Mouse (Mus musculus): Measurements from ENCODE around the gene Adgrf2. TPM values are rescaled to one million over a fixed set of nuclear protein-coding genes. Genes with fewer than 3 reads are reported as not detected.

Adgrf2 gene
- under 1 TPM; 0.12 to 0.41 TPM for total RNA-seq (2021)
- long read RNA-seq, experiment 1 = 0 reads
- long read RNA-seq, experiment 2 = 0 reads

DNA sequence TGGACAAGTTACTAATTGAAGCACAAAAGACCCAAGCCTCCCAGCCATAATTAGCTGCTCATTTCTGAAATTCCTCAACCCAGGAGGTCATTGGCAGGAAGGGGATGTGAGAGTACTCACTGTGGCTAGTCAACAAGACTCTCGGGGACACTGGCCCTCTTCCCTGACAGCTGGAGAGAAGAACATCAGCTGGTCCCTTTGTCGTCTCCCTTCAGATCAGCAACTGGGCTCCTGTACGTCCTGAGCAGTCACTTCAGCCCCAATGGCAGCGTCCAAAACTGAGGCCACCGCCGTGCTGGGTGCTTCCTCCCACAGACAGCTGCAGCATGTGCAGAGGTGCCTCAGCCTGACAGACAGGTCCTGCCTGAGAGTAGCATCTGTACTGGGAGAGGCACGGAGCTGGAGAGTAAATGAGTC, at the start of gene Adgrf2:
Gene Adgrf2 (minus strand): TSS at position 379 of the 417 bp plus-strand sequence.
- peak; percentile 15 for DNase-seq

DNA sequence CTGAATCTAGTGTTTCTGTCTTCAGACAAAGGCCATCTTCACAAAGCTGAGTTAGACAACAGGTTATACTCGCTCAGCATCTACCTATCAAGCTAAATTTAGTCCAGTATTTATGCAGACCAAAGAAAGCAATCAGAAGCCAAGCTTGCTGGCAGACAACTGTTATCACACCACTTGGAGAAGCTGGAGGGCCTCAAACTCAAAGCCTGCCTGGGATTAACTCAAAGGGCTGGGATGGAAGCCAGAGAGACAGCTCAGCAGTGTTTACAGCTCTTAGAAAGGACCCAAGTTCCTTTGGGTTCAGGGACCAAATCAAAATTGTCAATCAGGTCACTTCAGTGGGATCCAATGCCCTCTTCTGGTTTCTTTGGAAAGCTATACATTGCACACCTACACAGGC, 48.8 kb upstream of the Adgrf2 start:
- peak; percentile 21 for DNase-seq

DNA sequence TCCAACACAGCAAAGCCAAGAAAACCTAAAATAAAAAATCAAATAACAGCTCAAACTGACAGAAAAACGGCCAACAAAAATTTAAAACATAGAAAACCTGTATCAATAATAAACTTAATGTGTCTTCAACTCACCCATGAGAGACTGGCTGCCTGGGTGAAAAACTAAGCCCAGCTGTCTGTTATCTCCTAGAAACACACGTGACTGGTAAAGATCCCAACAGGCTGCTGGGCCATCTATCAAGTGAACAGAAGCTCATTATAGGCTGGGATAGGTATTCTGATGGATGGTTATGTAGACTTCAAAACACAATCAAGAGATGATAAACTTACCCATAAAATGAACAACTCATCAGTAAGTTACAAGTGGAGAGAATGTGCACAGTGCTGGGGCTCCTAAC, 47.7 kb upstream of the Adgrf2 start:
- DNase-seq = no peak

- peak; percentile 16 for DNase-seq
Observed at GRCm38 (mm10) chr17:42788686-42789453, 46.9 kb upstream of the Adgrf2 start.

GRCm38 (mm10) chr17:42782156-42782757, 40.3 kb upstream of the Adgrf2 start:
- peak; percentile 57 for DNase-seq

GRCm38 (mm10) chr17:42753791-42754190, 11.8 kb upstream of the Adgrf2 start:
- DNase-seq = no peak

DNA sequence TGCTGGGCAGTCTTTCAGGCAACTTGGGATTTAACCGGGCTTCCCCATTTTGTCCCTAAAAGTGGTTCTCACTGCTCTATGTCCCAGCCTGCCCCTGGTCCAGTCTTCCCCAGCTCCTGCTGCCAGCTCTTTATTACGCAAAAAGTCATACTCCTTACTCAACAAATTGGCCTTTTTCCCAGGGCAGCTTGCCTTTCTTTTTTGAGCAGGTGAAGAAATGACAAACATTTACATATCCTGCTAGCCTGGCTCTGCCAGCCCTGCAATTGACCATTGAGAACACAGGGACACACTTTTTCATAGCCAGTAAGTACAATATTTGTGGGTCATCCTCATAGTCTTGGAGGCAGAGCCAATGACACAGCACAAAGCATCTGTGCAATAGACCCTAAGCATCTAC, 10.2 kb upstream of the Adgrf2 start:
- DNase-seq = no peak

DNA sequence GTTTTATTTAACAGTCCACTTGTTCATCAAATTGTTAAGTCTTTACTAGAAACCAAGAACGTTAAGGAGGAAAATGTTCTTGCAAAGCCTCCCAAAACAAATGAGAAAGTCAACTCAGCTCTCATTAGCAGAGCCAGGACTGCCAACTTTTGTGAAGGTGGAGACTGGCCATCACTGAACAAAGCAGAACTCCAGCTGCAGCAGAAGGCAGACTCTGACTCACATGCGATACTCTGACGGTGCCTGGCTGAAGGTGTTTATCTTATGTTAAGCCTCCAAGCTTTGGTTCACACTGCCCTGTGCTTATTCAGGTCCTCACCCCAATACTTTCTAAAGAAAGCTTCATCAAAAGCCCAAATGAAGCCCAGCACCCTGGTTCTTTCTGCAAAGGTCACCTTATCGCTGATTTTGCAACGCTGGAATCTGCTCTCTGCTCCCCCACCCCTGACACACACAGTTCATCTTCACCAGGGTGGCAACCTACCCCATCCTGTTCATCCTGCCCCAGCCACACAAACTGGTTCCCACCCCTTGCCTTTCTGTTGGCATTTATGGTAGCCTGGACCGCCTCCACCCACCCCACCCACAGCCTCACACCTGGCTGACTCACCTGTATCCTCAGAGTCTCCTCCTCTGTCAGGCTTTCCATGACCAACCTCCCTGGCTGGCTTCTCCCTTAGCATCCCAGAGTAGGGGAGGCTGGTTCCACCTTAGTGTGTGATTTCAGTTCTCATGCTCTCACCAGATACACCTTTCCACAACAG, 3.9 kb upstream of the Adgrf2 start:
- DNase-seq = no peak

DNA sequence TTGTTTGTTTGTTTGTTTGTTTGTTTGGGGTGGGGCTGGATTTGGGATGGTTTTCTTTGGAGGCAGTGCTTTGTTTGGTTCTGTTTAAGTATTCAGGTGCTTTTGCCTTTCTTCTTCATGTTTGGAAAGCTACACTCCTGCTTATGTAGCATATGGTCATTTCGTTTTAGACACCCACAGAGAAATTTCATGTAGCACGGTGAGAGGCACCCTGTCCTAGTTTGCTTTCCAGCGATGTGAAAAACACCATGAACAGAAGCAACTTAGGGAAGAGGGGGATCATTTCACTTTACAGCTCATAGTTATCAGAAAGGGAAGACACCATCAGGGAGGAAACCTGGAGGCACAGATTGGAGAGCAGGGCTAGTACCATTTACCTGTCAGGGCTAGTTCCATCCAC, 844 bp upstream of the Adgrf2 start:
- no peak for DNase-seq

DNA sequence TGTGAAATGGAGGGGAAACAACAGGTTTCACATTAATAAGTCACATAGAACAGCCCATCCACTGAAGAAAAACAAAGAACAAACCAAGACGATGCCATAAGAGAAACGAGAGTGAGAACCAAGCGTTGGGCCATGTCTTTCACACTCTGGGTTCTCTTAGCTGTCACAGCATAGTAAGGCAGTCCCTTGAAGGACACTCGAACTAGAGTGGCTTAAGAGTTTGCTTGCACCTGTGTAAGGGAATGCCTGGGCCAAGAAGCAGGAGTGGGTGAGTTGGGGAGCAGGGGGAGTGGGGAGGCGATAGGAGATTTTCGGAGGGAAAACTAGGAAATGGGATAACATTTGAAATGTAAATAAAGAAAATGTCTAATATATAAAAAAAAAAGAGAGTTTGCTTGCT, 3.2 kb downstream of the Adgrf2 start:
- DNase-seq = no peak

- no peak for DNase-seq
Observed at GRCm38 (mm10) chr17:42717161-42717560, 24.8 kb downstream of the Adgrf2 start.

DNA sequence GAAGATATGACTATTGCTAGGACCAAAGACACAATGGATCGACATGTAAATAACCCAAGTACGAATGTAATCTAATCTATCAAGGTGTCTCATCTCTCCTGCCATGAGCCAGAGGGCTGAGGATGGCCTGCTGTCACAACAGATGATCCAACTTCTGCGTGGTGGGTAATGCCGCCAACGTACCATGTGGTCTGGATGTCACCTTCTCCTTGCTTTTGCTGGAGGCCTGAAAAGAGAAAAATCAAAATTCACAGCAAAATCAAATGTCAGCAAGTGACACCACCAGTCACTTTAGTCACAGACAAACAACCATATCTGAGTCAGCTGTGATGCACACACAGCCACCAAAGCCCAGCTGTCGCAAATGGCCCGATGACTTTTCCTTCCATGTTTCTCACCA, 27.0 kb downstream of the Adgrf2 start:
- no peak for DNase-seq

DNA sequence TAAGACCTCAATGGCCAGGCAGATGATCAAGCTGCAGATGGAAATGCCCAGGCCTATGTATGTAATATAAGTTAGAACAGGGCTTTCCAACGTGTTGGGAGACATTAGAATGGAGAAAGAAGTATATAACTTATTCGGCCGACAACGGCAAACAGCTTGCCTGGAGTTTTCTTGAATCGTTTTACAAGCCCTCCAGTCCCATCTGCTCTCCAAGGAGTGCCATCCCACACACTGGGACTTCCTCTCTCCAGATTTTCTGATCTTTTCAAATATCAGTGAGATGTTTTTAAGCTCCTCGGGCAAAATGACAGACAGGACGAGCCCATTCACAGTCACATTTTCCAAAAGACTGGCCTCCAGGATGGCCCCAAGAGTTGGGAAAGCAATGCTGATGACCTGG, 31.3 kb downstream of the Adgrf2 start:
- DNase-seq = no peak

- DNase-seq = no peak
Observed at GRCm38 (mm10) chr17:42705611-42706010, 36.4 kb downstream of the Adgrf2 start.

DNA sequence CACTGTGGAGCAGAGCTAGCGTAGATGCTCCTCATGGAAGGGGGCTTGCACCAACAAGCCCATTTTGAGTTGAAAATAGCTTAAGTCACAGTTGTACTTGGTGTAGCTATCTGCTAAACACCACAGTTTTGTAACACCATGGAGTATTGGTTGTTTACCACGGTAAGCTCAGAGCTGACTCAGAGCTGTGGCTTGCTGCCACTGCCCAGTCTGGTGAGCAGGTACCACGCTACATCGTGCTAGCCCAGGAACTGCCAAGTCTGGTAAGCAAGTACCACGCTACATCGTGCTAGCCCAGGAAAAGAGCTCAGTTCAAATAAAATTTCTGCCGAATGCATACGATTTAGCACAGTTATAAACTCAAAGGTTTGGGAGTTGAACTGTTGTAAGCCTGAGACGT, 39.8 kb downstream of the Adgrf2 start:
- no peak for DNase-seq

DNA sequence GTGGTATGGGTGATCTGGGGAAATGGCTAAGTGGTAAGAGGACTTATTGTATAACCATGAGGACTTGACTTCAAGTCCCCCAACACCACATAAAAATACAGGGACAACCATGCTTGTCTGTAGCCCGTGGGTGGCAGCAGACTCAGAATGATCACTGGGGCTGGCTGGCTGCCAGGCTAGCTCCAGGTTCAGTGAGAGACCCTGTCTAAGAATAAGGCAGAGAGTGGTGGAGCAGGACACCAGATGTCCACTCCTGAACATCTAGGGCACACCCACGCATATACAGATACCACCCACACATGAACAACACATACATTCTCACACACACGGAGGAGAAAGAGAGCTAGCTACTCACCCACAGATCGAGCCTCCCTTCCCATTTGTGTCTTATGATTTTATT, 47.2 kb downstream of the Adgrf2 start:
- DNase-seq = peak; percentile 27

DNA sequence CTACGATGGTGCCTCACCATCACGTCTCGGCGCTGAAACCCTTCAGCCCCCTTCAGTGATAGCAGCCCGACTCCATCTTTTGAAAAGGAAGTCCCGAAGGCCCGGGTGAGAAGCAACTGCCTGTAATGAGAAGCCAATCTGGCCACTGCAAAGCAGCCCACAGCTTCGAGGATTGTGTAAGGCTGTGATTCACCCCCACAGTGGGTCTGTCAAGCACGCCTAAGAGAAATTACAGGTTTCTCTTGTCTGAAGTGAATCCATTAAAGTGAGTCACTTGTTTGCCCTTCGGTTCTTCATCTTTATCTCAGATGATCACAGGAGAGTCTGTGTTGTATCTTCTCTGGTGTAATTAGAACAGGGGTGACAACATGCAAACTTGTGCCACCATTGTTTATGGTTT, 49.8 kb downstream of the Adgrf2 start, which contains the start of gene Adgrf4:
Gene Adgrf4 (minus strand): TSS at position 149 of the 400 bp plus-strand sequence.
- no peak for DNase-seq

GRCm38 (mm10) chr17:42690531-42690930, 51.4 kb downstream of the Adgrf2 start:
- no peak for DNase-seq

Other genes with a start within 250 kb of the Adgrf2 start
- not detected for gene Opn5, start 130.8 kb downstream of the Adgrf2 start, total RNA-seq (2021)
- under 1 TPM; 0.14 to 0.18 TPM for gene Adgrf4, start 49.9 kb downstream of the Adgrf2 start, total RNA-seq (2021)
- 10 to 100 TPM; 22.5 to 30.7 TPM for gene Cd2ap, start 134.5 kb upstream of the Adgrf2 start, total RNA-seq (2021)